Mouse (Mus musculus): Measurements from ENCODE around the gene Vezf1.

DNA sequence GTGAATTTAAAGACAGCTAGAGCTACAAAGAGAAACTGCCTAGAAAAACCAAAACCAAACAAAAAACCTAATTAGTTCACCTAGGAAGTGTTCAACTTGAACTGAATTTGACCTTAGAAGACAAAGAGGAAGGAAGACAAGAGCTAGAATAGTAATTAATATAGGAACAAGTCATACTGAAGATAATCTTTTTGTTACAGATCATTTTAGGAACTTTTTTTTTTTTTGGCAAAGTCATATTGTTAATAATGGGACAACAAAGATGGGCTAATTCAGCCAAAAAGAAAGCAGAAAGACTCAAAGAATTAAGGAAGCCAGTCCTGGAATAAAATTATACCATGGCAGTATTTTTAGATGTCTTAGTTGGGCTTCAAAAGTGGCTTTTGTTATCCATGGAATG, 23.8 kb upstream of the Vezf1 start:
- TF ChIP-seq CTCF (conservative IDR thresholded peaks at IDR 0.05; ENCODE audit: low read length) (no peak), NANOG (IDR thresholded peaks at IDR 0.05; ENCODE audit: borderline replicate concordance, low read length) (no peak)

Data from E14TG2a.4 (cell line).